Mouse (Mus musculus): Measurements from ENCODE around the gene Mllt11.

The Mllt11 gene

GRCm38 (mm10) chr3:95246465-95247231 lies 14.7 kb upstream of the Mllt11 start:
- no peak for DNase-seq (ENCODE audit: extremely low spot score, low spot score)

- DNase-seq (ENCODE audit: extremely low spot score, low spot score), result no peak
Observed at GRCm38 (mm10) chr3:95243086-95243485, 11.1 kb upstream of the Mllt11 start.

GRCm38 (mm10) chr3:95241498-95241897 lies 9.5 kb upstream of the Mllt11 start, which contains the start of gene Gm128:
TSS of gene Gm128 (minus strand) at chr3:95241598.
- DNase-seq (ENCODE audit: extremely low spot score, low spot score), result no peak

- no peak for DNase-seq (ENCODE audit: extremely low spot score, low spot score)
Observed at GRCm38 (mm10) chr3:95240900-95241299, 8.9 kb upstream of the Mllt11 start.

GRCm38 (mm10) chr3:95239971-95240370 lies 8.0 kb upstream of the Mllt11 start:
- DNase-seq (ENCODE audit: extremely low spot score, low spot score), result no peak

GRCm38 (mm10) chr3:95239022-95239421 lies 7.1 kb upstream of the Mllt11 start:
- DNase-seq (ENCODE audit: extremely low spot score, low spot score), result no peak

GRCm38 (mm10) chr3:95237541-95238099 lies 5.6 kb upstream of the Mllt11 start:
- DNase-seq (ENCODE audit: extremely low spot score, low spot score), result no peak

- DNase-seq (ENCODE audit: extremely low spot score, low spot score), result no peak
Observed at GRCm38 (mm10) chr3:95235386-95236301, 3.7 kb upstream of the Mllt11 start.

GRCm38 (mm10) chr3:95233303-95233980 lies 1.5 kb upstream of the Mllt11 start:
- DNase-seq (ENCODE audit: extremely low spot score, low spot score), result no peak

GRCm38 (mm10) chr3:95232771-95233170 lies 800 bp upstream of the Mllt11 start:
- DNase-seq (ENCODE audit: extremely low spot score, low spot score), result no peak

- peak; percentile 24 for DNase-seq (ENCODE audit: extremely low spot score, low spot score)
Observed at GRCm38 (mm10) chr3:95230495-95231297, 1.3 kb downstream of the Mllt11 start.

- DNase-seq (ENCODE audit: extremely low spot score, low spot score), result peak; percentile 57
Observed at GRCm38 (mm10) chr3:95229781-95230494, 2.0 kb downstream of the Mllt11 start.

- peak; percentile 59 for DNase-seq (ENCODE audit: extremely low spot score, low spot score)
Observed at GRCm38 (mm10) chr3:95228894-95229780, 2.8 kb downstream of the Mllt11 start.

- peak; percentile 88 for DNase-seq (ENCODE audit: extremely low spot score, low spot score)
Observed at GRCm38 (mm10) chr3:95228148-95228893, 3.6 kb downstream of the Mllt11 start, which contains the start of gene Cdc42se1. TSS of gene Cdc42se1 (plus strand) at chr3:95228732.

- DNase-seq (ENCODE audit: extremely low spot score, low spot score), result no peak
Observed at GRCm38 (mm10) chr3:95227214-95227613, 4.8 kb downstream of the Mllt11 start.

- no peak for DNase-seq (ENCODE audit: extremely low spot score, low spot score)
Observed at GRCm38 (mm10) chr3:95224295-95224694, 7.7 kb downstream of the Mllt11 start.

GRCm38 (mm10) chr3:95223041-95223440 lies 8.9 kb downstream of the Mllt11 start:
- no peak for DNase-seq (ENCODE audit: extremely low spot score, low spot score)
